Mouse (Mus musculus) layer of hippocampus, postnatal 25 days (tissue): ENCODE measurements around the gene Atp8b4. TPM values are rescaled to one million over a fixed set of nuclear protein-coding genes. Genes with fewer than 3 reads are reported as not detected.

Source experiments
- DNase-seq, 2 experiments: peaks; one replicate each; pipeline ENCODE4 v3.0.0; 2022; ENCODE audit warnings: mixed read lengths in 2 of 2, low spot score in 1 of 2; ENCODE audit errors: extremely low spot score in 1 of 2
- total RNA-seq, 2 experiments: library from RNA; stranded (reverse); gene quantifications; 2 replicates each; pipeline ENCODE4 v1.2.3; 2021

The Atp8b4 gene
- total RNA-seq, 2 experiments from 2014 or later, result not detected

DNA sequence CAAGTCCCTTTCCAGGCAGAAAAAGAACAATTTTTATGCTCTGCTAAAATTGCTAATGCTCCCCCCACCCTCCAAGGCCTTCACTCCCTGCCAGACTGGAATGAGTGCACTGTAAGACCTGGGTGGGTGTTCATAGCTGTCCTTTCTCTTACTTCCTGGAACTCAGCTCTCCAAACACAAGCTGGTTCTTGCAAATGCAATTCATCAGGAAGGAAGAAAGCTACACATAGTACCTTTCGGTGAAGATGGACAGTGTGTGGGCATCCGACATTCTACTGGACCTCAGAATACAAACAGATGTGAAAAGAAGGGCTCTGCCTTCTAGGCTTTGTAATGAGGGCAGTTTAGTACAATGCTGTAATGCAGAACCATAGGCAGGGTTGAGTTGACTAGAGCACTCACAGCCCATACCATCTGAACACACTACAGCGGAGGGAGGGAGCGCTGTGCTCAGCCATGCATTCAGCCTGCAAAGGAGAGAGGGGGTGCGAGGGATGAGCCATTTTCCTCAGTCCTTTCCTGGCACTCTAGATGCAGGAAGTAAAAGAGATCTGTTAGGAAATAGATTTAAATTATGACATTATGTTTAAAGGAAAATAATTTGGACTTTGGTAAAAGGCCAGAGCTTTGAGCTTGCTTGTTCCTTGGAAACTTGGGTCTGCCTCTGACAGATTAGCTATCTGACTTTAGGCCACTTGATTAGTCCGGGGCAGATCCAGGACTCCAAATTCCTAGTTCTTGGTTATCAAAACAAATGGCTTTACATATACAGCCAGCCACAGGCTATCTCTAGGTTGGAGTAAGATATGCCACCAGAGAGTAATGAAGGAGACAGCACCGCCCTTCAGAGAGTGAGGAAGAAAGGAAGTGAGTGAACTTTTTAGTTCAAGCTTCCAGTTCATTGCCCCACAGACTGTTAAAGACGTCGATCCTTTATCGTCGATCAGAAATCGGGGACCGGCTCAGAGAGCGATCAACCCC, 136.4 kb downstream of the Atp8b4 start:
- DNase-seq, result no peak

GRCm38 (mm10) chr2:126363050-126363744, 137.3 kb downstream of the Atp8b4 start:
- peak; percentile 60 to 93 for DNase-seq

DNA sequence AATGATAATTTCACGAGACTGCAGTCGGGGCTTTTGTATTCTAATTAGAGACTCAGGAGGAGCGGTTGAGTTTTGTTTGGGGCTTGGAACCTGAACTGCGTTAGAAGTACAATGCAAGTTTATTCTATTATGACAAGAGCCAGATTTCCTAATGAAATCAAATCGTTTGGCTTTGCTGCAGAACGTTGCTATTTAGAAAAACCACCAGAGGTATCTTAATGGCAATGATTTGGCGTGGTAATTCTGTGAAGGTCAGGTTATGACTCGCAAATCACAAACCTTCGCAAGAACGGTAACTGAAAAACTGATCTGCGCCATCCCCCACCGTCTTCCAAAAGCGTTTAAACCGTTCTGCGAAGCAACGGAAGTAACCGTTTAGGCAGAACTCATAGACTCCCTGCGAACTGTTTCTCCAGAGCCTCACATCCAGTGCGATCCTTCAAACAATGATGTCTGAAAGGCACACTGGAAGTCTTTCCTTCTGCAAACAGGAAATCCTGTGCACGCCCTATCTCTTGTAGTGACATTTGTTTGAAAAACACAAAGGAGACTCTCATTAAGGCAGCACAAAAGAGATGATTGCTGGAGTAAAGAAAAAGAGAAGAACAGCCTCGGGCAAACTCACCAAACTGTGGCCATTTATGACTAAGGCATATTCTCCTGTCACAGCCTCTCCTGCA, 139.2 kb downstream of the Atp8b4 start:
- no peak for DNase-seq

GRCm38 (mm10) chr2:126360688-126361087, 139.8 kb downstream of the Atp8b4 start:
- no peak for DNase-seq

DNA sequence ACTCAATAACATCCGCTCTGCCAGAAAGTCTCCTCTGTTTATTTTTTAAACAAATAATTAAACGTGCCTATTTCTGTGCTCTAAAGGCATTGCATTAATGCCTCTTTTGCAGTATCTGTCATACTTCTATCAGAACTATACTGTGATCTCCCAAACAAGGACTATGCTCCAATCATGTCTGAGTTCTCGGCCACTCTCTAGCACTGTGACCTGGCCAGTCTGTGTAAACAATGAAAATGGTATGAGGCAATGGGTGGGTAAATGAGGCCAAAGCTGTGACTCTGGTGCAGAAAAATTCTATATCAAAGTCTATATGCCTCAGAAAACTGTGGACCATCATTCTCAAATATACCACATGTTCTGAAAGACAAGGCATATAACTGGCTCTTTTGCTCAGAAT, 140.5 kb downstream of the Atp8b4 start:
- DNase-seq, result no peak

- DNase-seq, result no peak
Observed at GRCm38 (mm10) chr2:126359278-126359677, 141.2 kb downstream of the Atp8b4 start.

GRCm38 (mm10) chr2:126358741-126359140, 141.7 kb downstream of the Atp8b4 start:
- DNase-seq, result no peak

DNA sequence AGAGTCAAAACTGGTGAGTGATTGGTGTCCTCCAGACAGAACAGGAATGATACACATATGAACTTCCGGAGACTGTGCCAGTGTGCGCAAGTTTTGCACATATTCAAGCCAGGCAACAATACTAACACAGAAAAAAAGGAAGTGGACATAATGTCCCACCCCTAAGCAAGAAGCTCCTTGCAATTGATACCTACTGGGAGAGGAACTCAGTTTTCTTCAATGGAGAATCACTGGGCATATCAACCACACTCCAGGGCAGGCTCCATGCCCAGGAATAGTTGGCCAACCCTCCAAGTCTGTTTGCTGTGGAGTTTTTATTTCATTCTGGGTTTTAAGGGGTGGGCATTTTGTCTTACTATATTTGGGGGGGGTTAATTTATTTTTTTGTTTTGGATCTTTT, 145.2 kb downstream of the Atp8b4 start:
- DNase-seq, result no peak

- DNase-seq, result no peak
Observed at GRCm38 (mm10) chr2:126351811-126352210, 148.7 kb downstream of the Atp8b4 start.

DNA sequence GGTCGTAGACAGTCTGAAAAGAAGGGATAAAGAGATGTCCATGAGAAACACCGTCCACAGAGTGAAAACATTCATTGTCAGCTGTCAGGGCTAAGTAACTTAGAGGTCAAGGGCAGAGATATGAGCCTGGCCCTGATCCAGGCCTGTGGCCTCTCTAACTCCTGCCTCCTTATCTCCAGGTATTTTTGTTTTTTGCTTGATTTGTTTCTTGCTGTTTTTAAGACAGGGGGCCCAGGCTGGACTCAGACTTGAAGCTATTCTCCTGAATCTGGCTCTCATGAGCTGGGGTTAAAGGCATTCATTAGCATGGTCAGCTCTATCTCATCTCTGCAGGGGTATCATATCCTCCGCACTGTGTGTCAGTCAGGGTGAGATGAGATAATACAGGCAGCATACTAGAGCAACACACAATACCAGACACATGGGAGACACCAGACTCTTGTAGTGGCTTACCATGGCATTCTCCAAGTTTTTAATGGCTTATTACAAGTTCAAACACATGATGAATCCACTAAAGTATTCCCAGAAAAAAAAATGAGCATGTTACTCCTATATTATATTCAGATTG, 157.4 kb downstream of the Atp8b4 start:
- DNase-seq, result no peak

- DNase-seq, result no peak
Observed at GRCm38 (mm10) chr2:126341521-126341920, 159.0 kb downstream of the Atp8b4 start.

- no peak for DNase-seq
Observed at GRCm38 (mm10) chr2:126340201-126340600, 160.3 kb downstream of the Atp8b4 start.

DNA sequence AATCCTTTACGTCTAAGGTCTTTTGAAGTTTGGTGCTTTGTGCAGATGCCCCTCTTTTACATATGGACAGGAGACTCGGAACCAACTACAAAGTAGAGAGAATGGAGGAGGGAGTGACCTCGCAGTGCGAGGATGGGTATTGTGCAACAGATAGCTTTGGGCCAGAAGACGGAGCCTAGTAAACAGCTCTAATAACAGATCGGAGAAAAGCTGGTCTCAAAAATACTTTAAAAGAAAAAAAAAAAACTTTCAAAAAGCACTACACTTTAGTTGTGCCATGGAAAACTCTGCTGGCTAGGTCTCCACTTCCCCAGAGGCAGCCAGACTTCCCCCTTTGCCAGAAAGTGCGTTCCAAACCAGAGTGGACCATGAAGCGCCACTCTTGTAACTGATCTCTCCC, 161.0 kb downstream of the Atp8b4 start:
- DNase-seq, result no peak

DNA sequence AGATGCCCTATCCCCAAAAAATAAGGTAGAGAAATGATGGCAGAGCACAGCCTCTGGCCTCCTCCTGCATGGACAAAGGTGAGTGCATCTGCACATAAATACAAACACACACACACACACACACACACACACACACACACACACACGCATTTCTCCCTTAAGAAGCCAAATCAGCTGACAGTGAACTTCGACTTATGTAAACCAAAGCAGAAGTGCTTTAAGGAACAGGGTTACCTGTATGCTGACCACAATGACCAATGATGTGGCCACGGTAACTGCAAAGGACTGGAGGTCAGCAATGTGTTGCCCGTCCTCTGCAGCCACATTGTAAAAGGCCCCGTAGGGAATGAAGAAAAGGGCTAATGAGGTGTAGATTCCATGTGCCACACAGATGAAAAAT, 163.3 kb downstream of the Atp8b4 start:
- DNase-seq, result no peak

DNA sequence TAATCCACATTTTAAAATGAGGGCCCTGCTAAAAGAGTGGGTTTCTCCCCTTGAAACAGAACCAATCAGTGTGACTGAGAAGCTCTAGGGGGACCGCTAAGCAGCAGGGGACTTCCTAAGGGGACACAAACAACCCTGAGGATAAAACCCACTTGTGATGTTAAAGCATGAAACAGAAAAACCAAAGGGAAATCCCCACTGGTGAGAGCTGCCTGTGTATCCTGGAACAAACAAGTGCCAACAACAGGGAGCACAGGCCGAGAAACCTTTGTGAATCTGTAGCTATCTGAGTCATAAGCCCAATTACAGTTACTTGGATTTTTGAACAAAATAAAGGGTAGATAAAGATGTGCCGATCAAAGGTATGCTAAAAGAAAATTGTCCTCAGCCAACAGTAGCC, 168.7 kb downstream of the Atp8b4 start:
- no peak for DNase-seq

- DNase-seq, result no peak
Observed at GRCm38 (mm10) chr2:126323206-126323605, 177.3 kb downstream of the Atp8b4 start.

DNA sequence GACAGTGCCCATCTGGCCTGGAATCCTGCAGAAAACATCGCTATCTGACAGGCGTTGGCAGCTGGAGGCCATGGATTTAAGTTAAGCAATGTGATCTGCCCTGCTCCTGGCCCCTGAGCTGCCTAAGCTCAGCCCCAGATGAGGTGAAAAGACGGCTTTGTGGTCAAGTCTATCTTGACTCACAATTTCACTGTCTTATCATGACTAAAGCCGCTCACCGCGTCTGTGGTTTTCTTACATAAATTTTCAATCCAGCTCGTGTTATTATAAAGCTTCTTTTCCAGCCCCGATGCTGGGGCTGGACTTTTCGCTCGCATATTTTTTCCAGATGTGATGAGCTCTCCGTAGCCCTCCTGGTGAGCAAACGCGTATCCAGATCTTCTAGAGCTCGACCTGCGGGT, 177.8 kb downstream of the Atp8b4 start:
- DNase-seq, result no peak

- no peak for DNase-seq
Observed at GRCm38 (mm10) chr2:126318071-126318470, 182.4 kb downstream of the Atp8b4 start.

- no peak for DNase-seq
Observed at GRCm38 (mm10) chr2:126316942-126317341, 183.5 kb downstream of the Atp8b4 start.

DNA sequence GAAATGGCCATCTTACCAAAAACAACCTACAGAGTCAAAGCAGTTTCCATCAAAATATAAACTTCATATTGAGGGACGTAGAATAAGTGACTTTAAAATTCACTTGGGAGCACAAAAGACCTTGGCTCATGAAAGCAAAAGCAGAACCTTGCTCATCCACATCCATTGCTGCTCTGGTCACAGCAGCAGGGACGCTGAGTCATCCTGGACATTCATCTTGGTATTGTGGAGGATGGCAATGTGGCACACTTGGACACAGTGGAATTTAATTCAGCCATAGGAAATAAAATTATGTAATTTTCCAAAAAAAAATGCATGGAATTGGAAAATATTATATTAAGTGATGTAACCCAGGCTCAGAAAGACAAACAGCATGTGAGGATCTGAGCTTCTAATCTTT, 184.1 kb downstream of the Atp8b4 start:
- DNase-seq, result no peak

DNA sequence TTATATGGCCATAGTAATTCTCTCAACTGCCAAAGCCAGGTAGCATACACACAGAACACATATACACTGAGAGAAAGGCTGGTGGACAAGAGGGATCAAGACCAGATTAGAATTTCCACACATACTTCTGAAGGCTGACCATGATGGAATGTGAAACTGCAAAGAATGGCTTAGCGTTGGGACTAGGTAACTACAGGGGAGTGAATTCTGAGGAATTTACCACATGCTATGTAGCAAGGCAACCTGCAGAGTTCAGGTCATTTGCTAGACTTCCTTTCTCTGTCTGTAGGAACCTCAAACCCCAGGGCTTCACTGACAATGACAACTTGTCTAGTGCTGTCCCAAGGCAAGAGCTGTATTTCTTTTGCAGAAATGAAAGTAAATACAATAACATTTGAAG, 189.4 kb downstream of the Atp8b4 start:
- no peak for DNase-seq
